Mouse (Mus musculus) MEL (cell line): ENCODE data around the gene Gbx2. TPM values are rescaled to one million over a fixed set of nuclear protein-coding genes. Genes with fewer than 3 reads are reported as not detected.

Source experiments
- DNase-seq: peaks from one replicate; pipeline ENCODE4 v3.0.0; 2011; ENCODE audit warnings: low read depth, low spot score
- H3K27ac ChIP-seq: 2 replicates; pipeline ENCODE4 v1.5.1; 2012; ENCODE audit warnings: low read depth, mild to moderate bottlenecking, control low read depth, low read length, moderate library complexity; ENCODE audit not compliant: control insufficient read depth
- H3K27me3 ChIP-seq, 2 experiments: fragments of 150-350 bp in 1 of 2; sonication (generic) in 1 of 2; 2 replicates each; pipeline ENCODE4 v1.6.1; 2012; ENCODE audit warnings: low read length in 2 of 2, mild to moderate bottlenecking in 2 of 2, improper control_type of control experiment in 1 of 2, moderate library complexity in 1 of 2; ENCODE audit not compliant: insufficient read depth in 2 of 2, control insufficient read depth in 1 of 2
- H3K36me3 ChIP-seq, 2 experiments: 2 replicates each; pipeline ENCODE4 v1.6.1; 2012 to 2014; ENCODE audit warnings: low read length in 2 of 2, improper control_type of control experiment in 1 of 2, inconsistent platforms in 1 of 2, mild to moderate bottlenecking in 1 of 2; ENCODE audit not compliant: insufficient read depth in 2 of 2, control insufficient read depth in 1 of 2
- H3K4me1 ChIP-seq, 2 experiments: fragments of 150-350 bp in 1 of 2; sonication (generic) in 1 of 2; 2 replicates each; pipeline ENCODE4 v1.6.1; 2012; ENCODE audit warnings: low read length in 2 of 2, improper control_type of control experiment in 1 of 2, mild to moderate bottlenecking in 1 of 2; ENCODE audit not compliant: insufficient read depth in 2 of 2, control insufficient read depth in 1 of 2
- H3K4me3 ChIP-seq, 2 experiments: fragments of 150-350 bp in 1 of 2; sonication (generic) in 1 of 2; 2 replicates each; pipeline ENCODE4 v1.5.1; 2012; ENCODE audit warnings: low read depth in 2 of 2, low read length in 2 of 2, mild to moderate bottlenecking in 2 of 2, moderate library complexity in 2 of 2, control low read depth in 1 of 2, improper control_type of control experiment in 1 of 2; ENCODE audit not compliant: control insufficient read depth in 1 of 2, insufficient read depth in 1 of 2
- H3K79me2 ChIP-seq: 2 replicates; pipeline ENCODE4 v1.6.1; 2012; ENCODE audit warnings: mild to moderate bottlenecking, low read length, moderate library complexity; ENCODE audit not compliant: control insufficient read depth, poor library complexity, insufficient read depth
- H3K9ac ChIP-seq: 2 replicates; pipeline ENCODE4 v1.6.1; 2012; ENCODE audit warnings: low read depth, mild to moderate bottlenecking, control low read depth, low read length, moderate library complexity; ENCODE audit not compliant: control insufficient read depth, poor library complexity, severe bottlenecking
- H3K9me3 ChIP-seq: fragments of 150-350 bp; sonication (generic); replicated peaks from 2 replicates; pipeline ENCODE4 v1.6.1; 2012; ENCODE audit warnings: mild to moderate bottlenecking, low read length, improper control_type of control experiment, moderate library complexity; ENCODE audit not compliant: insufficient read depth
- BHLHE40 ChIP-seq: IDR thresholded peaks from 2 replicates; pipeline ENCODE4 v1.6.1; 2012; ENCODE audit warnings: low read depth, mild to moderate bottlenecking, inconsistent platforms, low read length, improper control_type of control experiment, borderline replicate concordance
- CHD2 ChIP-seq: IDR thresholded peaks from 2 replicates; pipeline ENCODE4 v1.6.1; 2011; ENCODE audit warnings: low read length, improper control_type of control experiment
- CTCF ChIP-seq, 3 experiments: IDR thresholded peaks in 2 of 3; conservative IDR thresholded peaks in 1 of 3; 2 replicates each; pipeline ENCODE4 v1.5.1; 2011 to 2012; ENCODE audit warnings: low read length in 3 of 3, low read depth in 2 of 3, mild to moderate bottlenecking in 2 of 3, improper control_type of control experiment in 1 of 3, inconsistent platforms in 1 of 3, mixed read lengths in 1 of 3, moderate library complexity in 1 of 3; ENCODE audit not compliant: control insufficient read depth in 1 of 3, insufficient read depth in 1 of 3, poor library complexity in 1 of 3, severe bottlenecking in 1 of 3
- E2F4 ChIP-seq: IDR thresholded peaks from 2 replicates; pipeline ENCODE4 v1.6.1; 2011; ENCODE audit warnings: low read depth, low read length, improper control_type of control experiment, borderline replicate concordance
- ELF1 ChIP-seq: IDR thresholded peaks from 2 replicates; pipeline ENCODE4 v1.6.1; 2014; ENCODE audit warnings: low read depth, mild to moderate bottlenecking, inconsistent platforms, low read length, improper control_type of control experiment, moderate library complexity
- EP300 ChIP-seq, 2 experiments: IDR thresholded peaks; 2 replicates each; pipeline ENCODE4 v1.6.1; 2011; ENCODE audit warnings: improper control_type of control experiment in 2 of 2, low read length in 2 of 2, low read depth in 1 of 2, mild to moderate bottlenecking in 1 of 2
- ETS1 ChIP-seq: IDR thresholded peaks from 2 replicates; pipeline ENCODE4 v1.6.1; 2012; ENCODE audit warnings: low read depth, mild to moderate bottlenecking, inconsistent platforms, low read length, improper control_type of control experiment, moderate library complexity
- GABPA ChIP-seq: IDR thresholded peaks from 2 replicates; pipeline ENCODE4 v1.6.1; 2012; ENCODE audit warnings: low read depth, mild to moderate bottlenecking, inconsistent platforms, low read length, improper control_type of control experiment, moderate library complexity
- JUND ChIP-seq: IDR thresholded peaks from 2 replicates; pipeline ENCODE4 v1.6.1; 2011; ENCODE audit warnings: low read depth, mild to moderate bottlenecking, improper control_type of control experiment, low read length
- MAFK ChIP-seq: IDR thresholded peaks from 2 replicates; pipeline ENCODE4 v1.6.1; 2011; ENCODE audit warnings: low read depth, mild to moderate bottlenecking, low read length, improper control_type of control experiment, borderline replicate concordance
- MEF2A ChIP-seq: IDR thresholded peaks from 2 replicates; pipeline ENCODE4 v1.6.1; 2014; ENCODE audit warnings: low read depth, mild to moderate bottlenecking, inconsistent platforms, low read length, improper control_type of control experiment; ENCODE audit not compliant: poor library complexity, insufficient replicate concordance, severe bottlenecking; ENCODE audit errors: extremely low read depth
- MYB ChIP-seq: IDR thresholded peaks from 2 replicates; pipeline ENCODE4 v1.6.1; 2011; ENCODE audit warnings: mild to moderate bottlenecking, low read depth, low read length, improper control_type of control experiment
- NRF1 ChIP-seq: IDR thresholded peaks from 2 replicates; pipeline ENCODE4 v1.6.1; 2014; ENCODE audit warnings: low read depth, mild to moderate bottlenecking, inconsistent platforms, low read length, improper control_type of control experiment, moderate library complexity; ENCODE audit not compliant: poor library complexity, insufficient read depth, severe bottlenecking
- POLR2A ChIP-seq, 2 experiments: IDR thresholded peaks; 2 replicates each; pipeline ENCODE4 v1.6.1; 2011 to 2012; ENCODE audit warnings: low read length in 2 of 2, mild to moderate bottlenecking in 2 of 2, control low read depth in 1 of 2, improper control_type of control experiment in 1 of 2, low read depth in 1 of 2, moderate library complexity in 1 of 2; ENCODE audit not compliant: control insufficient read depth in 1 of 2, insufficient read depth in 1 of 2, poor library complexity in 1 of 2
- POLR2AphosphoS2 ChIP-seq: IDR thresholded peaks from 2 replicates; pipeline ENCODE4 v1.6.1; 2011; ENCODE audit warnings: low read length, improper control_type of control experiment
- POLR2AphosphoS5 ChIP-seq: IDR thresholded peaks from 2 replicates; pipeline ENCODE4 v1.6.1; 2012; ENCODE audit warnings: low read depth, borderline replicate concordance, mild to moderate bottlenecking, inconsistent platforms, low read length, moderate library complexity, mixed read lengths
- RCOR1 ChIP-seq: IDR thresholded peaks from 2 replicates; pipeline ENCODE4 v1.6.1; 2012; ENCODE audit warnings: low read depth, mild to moderate bottlenecking, inconsistent platforms, low read length, improper control_type of control experiment
- SIN3A ChIP-seq: IDR thresholded peaks from 2 replicates; pipeline ENCODE4 v1.6.1; 2012; ENCODE audit warnings: low read length, improper control_type of control experiment, inconsistent platforms
- TCF12 ChIP-seq: IDR thresholded peaks from 2 replicates; pipeline ENCODE4 v1.6.1; 2014; ENCODE audit warnings: low read depth, mild to moderate bottlenecking, inconsistent platforms, low read length, improper control_type of control experiment, moderate library complexity
- ZC3H11A ChIP-seq: IDR thresholded peaks from 2 replicates; pipeline ENCODE4 v1.6.1; 2012; ENCODE audit warnings: low read depth, mild to moderate bottlenecking, inconsistent platforms, low read length, improper control_type of control experiment
- ZKSCAN1 ChIP-seq: IDR thresholded peaks from 2 replicates; pipeline ENCODE4 v1.6.1; 2012; ENCODE audit warnings: low read depth, mild to moderate bottlenecking, inconsistent platforms, low read length, improper control_type of control experiment, moderate library complexity
- ZNF384 ChIP-seq: IDR thresholded peaks from 2 replicates; pipeline ENCODE4 v1.6.1; 2012; ENCODE audit warnings: low read depth, mild to moderate bottlenecking, inconsistent platforms, low read length, improper control_type of control experiment
- polyA plus RNA-seq, 2 experiments: library from polyadenylated mRNA; stranded (reverse) in 1 of 2; unstranded in 1 of 2; fragments of >175 nt in 1 of 2; fragments of >200 nt in 1 of 2; gene quantifications; 2 replicates each; pipeline versions ENCODE4 v1.2.1 to v1.2.4; 2012; ENCODE audit warnings: low replicate concordance in 2 of 2, low read depth in 1 of 2; ENCODE audit not compliant: insufficient read length in 2 of 2, insufficient read depth in 1 of 2, missing spikeins in 1 of 2
- total RNA-seq: library from RNA; depleted of rRNA; stranded (reverse); fragments of 300-350 nt; gene quantifications from 2 replicates; pipeline ENCODE4 v1.2.3, GENCODE M21; 2012

The Gbx2 gene
- total and polyA plus RNA-seq, 3 experiments = not detected

DNA sequence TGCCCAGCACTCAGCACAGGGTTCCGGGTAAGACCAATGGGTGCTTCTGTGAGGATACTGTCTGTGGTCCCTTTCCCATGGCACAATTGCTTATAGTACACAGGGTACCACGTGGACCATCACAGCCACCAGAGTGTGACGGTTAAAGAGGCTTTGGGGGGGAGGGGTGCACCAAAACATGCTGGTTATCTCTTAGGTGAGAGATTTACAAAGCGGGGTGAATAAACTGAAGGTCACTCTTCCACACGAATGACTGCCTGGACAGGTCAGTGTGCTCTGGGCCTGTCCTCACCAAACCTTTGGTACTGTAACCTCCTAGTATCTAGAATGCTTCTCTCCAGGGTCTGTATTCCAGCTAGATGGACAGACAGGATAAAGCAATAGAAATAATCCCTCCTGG, 35.2 kb downstream of the Gbx2 start:
- Histone ChIP-seq H3K4me1 (no peaks in the 10 kb centered on the region), H3K27ac (no peak overlapping the region), H3K79me2 (no peaks in the 10 kb centered on the region), H3K36me3 (no peaks in the 10 kb centered on the region), H3K4me3 (no peak overlapping the region), H3K27me3 (no peaks in the 10 kb centered on the region; a peak in 1 of 4 replicates), H3K9ac (no peak overlapping the region), H3K9me3 (no peaks in the 10 kb centered on the region)
- TF ChIP-seq TCF12 (no peak), E2F4 (no peak), MEF2A (no peak), ZKSCAN1 (no peak), EP300 (IDR thresholded peaks at IDR 0.05; ENCODE audit: low read depth in 1 of 2, low read length in 2 of 2) (no peak), SIN3A (no peak), GABPA (no peak), CHD2 (no peak), POLR2A (IDR thresholded peaks at IDR 0.05; ENCODE audit: control insufficient read depth in 1 of 2, insufficient read depth in 1 of 2, low read depth in 1 of 2, low read length in 2 of 2, poor library complexity in 1 of 2) (no peak), CTCF (IDR thresholded peaks at IDR 0.05 in 2 of 3, conservative IDR thresholded peaks at IDR 0.05 in 1 of 3; ENCODE audit: control insufficient read depth in 1 of 3, insufficient read depth in 1 of 3, low read depth in 2 of 3, low read length in 3 of 3, poor library complexity in 1 of 3, severe bottlenecking in 1 of 3) (no peak), ELF1 (no peak), BHLHE40 (no peak), RCOR1 (no peak), JUND (no peak), MAFK (no peak)
- DNase-seq = no peak

DNA sequence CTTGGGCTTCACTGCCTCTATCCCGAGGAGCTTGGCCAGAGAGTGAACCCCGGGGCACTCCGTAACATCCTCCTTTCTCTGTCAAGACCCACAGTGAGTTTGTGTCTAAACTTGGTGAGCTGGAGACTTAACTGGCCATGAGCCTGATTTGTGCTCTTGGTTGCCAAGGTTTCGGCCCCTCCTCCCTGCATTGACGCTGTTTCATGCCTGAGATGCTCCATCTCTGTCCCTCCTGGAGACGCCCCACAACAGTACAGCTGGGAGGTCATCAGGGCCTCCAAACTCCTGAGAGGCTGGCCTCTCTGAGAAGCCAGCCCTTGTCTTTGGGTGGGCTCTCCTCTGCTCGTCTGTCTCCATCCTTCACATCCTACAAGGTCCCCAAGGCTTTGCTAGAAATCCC, 38.7 kb downstream of the Gbx2 start:
- Histone ChIP-seq H3K27me3 (no peaks in the 10 kb centered on the region; a peak in 1 of 4 replicates), H3K36me3 (no peaks in the 10 kb centered on the region), H3K79me2 (no peaks in the 10 kb centered on the region), H3K4me3 (no peak overlapping the region), H3K4me1 (no peaks in the 10 kb centered on the region), H3K9ac (no peak overlapping the region), H3K9me3 (no peaks in the 10 kb centered on the region), H3K27ac (no peak overlapping the region)
- no peak for DNase-seq
- TF ChIP-seq CTCF (IDR thresholded peaks at IDR 0.05 in 2 of 3, conservative IDR thresholded peaks at IDR 0.05 in 1 of 3; ENCODE audit: control insufficient read depth in 1 of 3, insufficient read depth in 1 of 3, low read depth in 2 of 3, low read length in 3 of 3, poor library complexity in 1 of 3, severe bottlenecking in 1 of 3) (no peak), MYB (no peak), ETS1 (no peak), ZNF384 (no peak), ZC3H11A (no peak), BHLHE40 (no peak), NRF1 (no peak), POLR2AphosphoS5 (no peak), GABPA (no peak), MEF2A (no peak), EP300 (IDR thresholded peaks at IDR 0.05; ENCODE audit: low read depth in 1 of 2, low read length in 2 of 2) (no peak), ZKSCAN1 (no peak), ELF1 (no peak), POLR2AphosphoS2 (no peak)
